Mouse (Mus musculus) brain, embryonic 14.5 days (tissue): Measurements from ENCODE around the gene Fez2. TPM values are rescaled to one million over a fixed set of nuclear protein-coding genes. Genes with fewer than 3 reads are reported as not detected.

Experiments
- DNase-seq: peaks from one replicate; pipeline ENCODE4 v3.0.0-alpha.2; 2011; ENCODE audit warnings: low read depth
- CTCF ChIP-seq: fragments of 200-500 bp; IDR thresholded peaks from 2 replicates; pipeline ENCODE4 v1.5.1; 2012; ENCODE audit warnings: inconsistent platforms, mild to moderate bottlenecking, moderate library complexity, borderline replicate concordance; ENCODE audit not compliant: insufficient read depth, insufficient read length; ENCODE audit errors: extremely low read depth
- POLR2A ChIP-seq: fragments of 200-500 bp; IDR thresholded peaks from 2 replicates; pipeline ENCODE4 v1.6.1; 2012; ENCODE audit warnings: mild to moderate bottlenecking, inconsistent platforms, borderline replicate concordance; ENCODE audit not compliant: poor library complexity, insufficient read depth, insufficient read length, severe bottlenecking; ENCODE audit errors: extremely low read depth
- polyA plus RNA-seq: library from polyadenylated mRNA; depleted of rRNA; stranded (reverse); fragments of >200 nt; gene quantifications from 2 replicates; pipeline ENCODE4 v1.2.3, GENCODE M21; 2012; rRNA removed

The Fez2 gene
- polyA plus RNA-seq: 29.5 and 35.2 TPM in 2 replicates

- peak; percentile 59; the same call in 1 of the 2 replicates for TF ChIP-seq POLR2A
- no peak for TF ChIP-seq CTCF
Measured at GRCm38 (mm10) chr17:78417381-78418281, at the start of gene Fez2. TSS of gene Fez2 (minus strand) at chr17:78418152.

DNA sequence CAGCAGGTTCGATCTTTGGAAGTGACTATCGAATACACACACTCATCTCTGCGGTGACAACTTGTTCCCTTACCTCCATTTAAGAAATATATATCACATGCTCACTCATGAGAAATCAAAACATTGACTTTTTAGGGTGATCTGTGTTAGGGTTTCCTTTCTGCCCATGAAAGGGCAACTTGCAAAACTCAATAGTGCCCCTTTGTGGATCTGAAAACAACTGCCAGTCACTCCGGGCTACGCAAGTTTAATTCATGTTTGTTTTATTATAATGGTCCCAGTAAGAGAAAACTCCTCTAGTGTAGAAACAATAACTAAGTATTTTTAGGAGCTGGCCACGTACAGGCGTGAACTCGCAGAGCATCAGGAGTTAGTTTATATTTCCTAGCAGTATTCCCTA lies 47.5 kb upstream of the Fez2 start:
- DNase-seq: peak; percentile 13
- TF ChIP-seq POLR2A: no peak
- peak; percentile 16; the same call in 1 of the 2 replicates for TF ChIP-seq CTCF

More at GRCm38 (mm10) chr17:78417381-78418281, at the start of gene Fez2:
- peak; percentile 92 for DNase-seq

GRCm38 (mm10) chr17:78465071-78465470 lies 47.1 kb upstream of the Fez2 start:
- TF ChIP-seq POLR2A (no peak), CTCF (no peak)
- no peak for DNase-seq

DNA sequence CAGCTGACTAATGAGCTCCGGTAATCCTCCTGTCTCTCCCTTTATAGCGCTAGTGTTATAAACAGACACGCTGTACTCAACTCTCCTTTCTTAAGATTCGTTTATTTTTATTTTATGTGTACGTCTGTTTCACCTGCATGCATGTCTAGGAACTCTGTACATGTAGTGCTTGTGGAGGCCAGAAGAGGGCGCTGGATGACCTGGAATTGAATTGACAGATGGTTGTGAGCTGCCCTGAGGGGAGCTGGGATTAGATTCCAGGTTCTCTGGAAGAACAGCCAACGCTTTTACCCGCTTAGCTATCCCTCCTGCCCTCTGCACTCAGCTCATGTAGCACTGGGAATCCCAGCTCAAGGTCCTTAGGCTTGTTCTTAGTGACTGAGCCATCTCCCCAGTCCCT lies 42.2 kb upstream of the Fez2 start:
- TF ChIP-seq POLR2A: no peak
- TF ChIP-seq CTCF: peak; percentile 28; the same call in 1 of the 2 replicates
- no peak for DNase-seq

DNA sequence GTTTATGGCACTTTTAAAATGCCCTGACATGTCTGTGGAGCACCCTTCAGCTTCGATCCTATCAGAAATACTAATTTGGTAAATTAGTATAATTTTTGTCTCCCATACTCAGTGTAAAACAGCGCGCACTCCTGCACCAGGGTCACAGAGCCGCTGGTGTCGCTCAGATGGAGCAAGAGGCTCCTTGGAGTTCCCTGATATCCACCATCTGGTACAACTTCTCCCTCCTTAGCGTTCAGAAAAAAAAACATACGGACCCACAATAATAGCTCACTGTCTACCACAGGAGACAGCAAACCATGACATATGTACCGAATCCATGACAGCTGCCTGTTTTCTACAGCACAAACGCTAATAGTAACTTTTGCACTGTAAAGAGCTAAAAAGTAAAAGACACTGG lies 37.6 kb upstream of the Fez2 start:
- DNase-seq: peak; percentile 27
- TF ChIP-seq CTCF: no peak
- no peak for TF ChIP-seq POLR2A

DNA sequence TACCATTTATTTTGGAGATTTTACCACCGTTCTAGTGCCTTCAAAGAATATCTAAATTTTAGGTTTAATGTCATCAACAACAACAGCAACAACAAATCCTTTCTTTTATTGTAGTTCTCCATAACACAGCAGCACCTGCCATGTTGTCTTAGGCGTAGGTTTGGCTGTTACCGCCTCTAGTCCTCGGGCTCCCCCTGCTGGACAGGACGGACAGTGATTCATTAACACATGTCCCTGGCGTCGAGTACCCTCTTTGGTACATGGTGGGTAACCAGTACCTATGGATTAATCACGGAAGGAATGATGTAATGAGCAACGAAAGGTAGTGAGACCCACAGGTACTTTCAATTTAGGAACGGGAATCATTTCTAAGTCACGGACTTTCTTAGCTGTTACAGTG lies 37.2 kb upstream of the Fez2 start:
- TF ChIP-seq POLR2A (no peak), CTCF (peak; percentile 77)
- peak; percentile 75 for DNase-seq

GRCm38 (mm10) chr17:78454189-78454977 lies 36.4 kb upstream of the Fez2 start:
- peak; percentile 76 for DNase-seq
- TF ChIP-seq POLR2A: no peak

GRCm38 (mm10) chr17:78453529-78453928 lies 35.6 kb upstream of the Fez2 start:
- DNase-seq: no peak
- TF ChIP-seq CTCF: no peak
- no peak for TF ChIP-seq POLR2A

DNA sequence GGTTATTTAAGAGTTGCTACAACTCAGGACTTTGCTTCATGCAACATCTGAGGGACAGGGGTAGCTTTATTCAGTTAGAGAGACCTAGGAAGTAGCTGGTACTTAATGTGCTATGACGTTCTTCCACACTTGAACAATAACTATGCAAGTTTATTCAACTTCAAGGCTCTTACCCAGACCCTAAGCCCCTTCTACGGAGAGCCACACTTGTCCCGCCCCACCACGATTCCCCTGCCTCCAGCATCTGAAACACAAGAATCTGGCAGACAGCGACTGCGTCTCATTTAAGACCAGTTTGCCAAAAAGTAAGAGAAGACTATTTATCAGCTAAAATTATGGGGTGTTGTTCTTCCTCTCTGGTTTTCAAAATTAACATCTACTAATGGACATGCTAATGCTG lies 33.9 kb upstream of the Fez2 start:
- no peak for TF ChIP-seq POLR2A
- no peak for TF ChIP-seq CTCF
- DNase-seq: no peak

GRCm38 (mm10) chr17:78451332-78451793 lies 33.4 kb upstream of the Fez2 start:
- TF ChIP-seq POLR2A (no peak), CTCF (no peak)

GRCm38 (mm10) chr17:78449635-78450197 lies 31.8 kb upstream of the Fez2 start:
- TF ChIP-seq POLR2A (no peak), CTCF (no peak)
- no peak for DNase-seq

More at GRCm38 (mm10) chr17:78451332-78451793, 33.4 kb upstream of the Fez2 start:
- no peak for DNase-seq
